Mouse (Mus musculus) thymus, postnatal 14 days (tissue): Measurements from ENCODE around the gene Nt5e.

Experiments used
- DNase-seq: peaks from one replicate; pipeline ENCODE4 v3.0.0; 2021

Nt5e gene

GRCm38 (mm10) chr9:88346857-88347256, 19.9 kb downstream of the Nt5e start:
- DNase-seq: no peak

- DNase-seq: no peak
These were observed 21.6 kb downstream of the Nt5e start for GRCm38 (mm10) chr9:88348623-88349022.

- no peak for DNase-seq
These were observed 23.3 kb downstream of the Nt5e start for GRCm38 (mm10) chr9:88350317-88350716.

GRCm38 (mm10) chr9:88351163-88351562, 24.2 kb downstream of the Nt5e start:
- no peak for DNase-seq

GRCm38 (mm10) chr9:88352741-88353140, 25.7 kb downstream of the Nt5e start:
- DNase-seq: no peak

- no peak for DNase-seq
These were observed 26.5 kb downstream of the Nt5e start for GRCm38 (mm10) chr9:88353459-88353858.

GRCm38 (mm10) chr9:88357173-88357572, 30.2 kb downstream of the Nt5e start:
- DNase-seq: peak; percentile 37

- no peak for DNase-seq
These were observed 32.1 kb downstream of the Nt5e start for GRCm38 (mm10) chr9:88359140-88359539.

GRCm38 (mm10) chr9:88361211-88361909, 34.4 kb downstream of the Nt5e start:
- no peak for DNase-seq

GRCm38 (mm10) chr9:88362055-88362850, 35.3 kb downstream of the Nt5e start:
- DNase-seq: peak; percentile 38

- no peak for DNase-seq
These were observed 36.1 kb downstream of the Nt5e start for GRCm38 (mm10) chr9:88363102-88363501.

- peak; percentile 78 for DNase-seq
These were observed 39.3 kb downstream of the Nt5e start for GRCm38 (mm10) chr9:88366308-88366707.

GRCm38 (mm10) chr9:88366819-88367218, 39.8 kb downstream of the Nt5e start:
- no peak for DNase-seq

GRCm38 (mm10) chr9:88367322-88367721, 40.3 kb downstream of the Nt5e start:
- no peak for DNase-seq

- no peak for DNase-seq
These were observed 40.8 kb downstream of the Nt5e start for GRCm38 (mm10) chr9:88367751-88368150.

GRCm38 (mm10) chr9:88368476-88368875, 41.5 kb downstream of the Nt5e start:
- DNase-seq: no peak

GRCm38 (mm10) chr9:88369666-88370065, 42.7 kb downstream of the Nt5e start:
- no peak for DNase-seq

GRCm38 (mm10) chr9:88371201-88371600, 44.2 kb downstream of the Nt5e start:
- no peak for DNase-seq

GRCm38 (mm10) chr9:88373001-88373400, 46.0 kb downstream of the Nt5e start:
- no peak for DNase-seq

GRCm38 (mm10) chr9:88377483-88377882, 50.5 kb downstream of the Nt5e start:
- DNase-seq: no peak

- no peak for DNase-seq
These were observed 52.1 kb downstream of the Nt5e start for GRCm38 (mm10) chr9:88379057-88379456.

GRCm38 (mm10) chr9:88380076-88380475, 53.1 kb downstream of the Nt5e start:
- DNase-seq: peak; percentile 53

GRCm38 (mm10) chr9:88380542-88380941, 53.5 kb downstream of the Nt5e start:
- DNase-seq: no peak

GRCm38 (mm10) chr9:88388826-88389225, 61.8 kb downstream of the Nt5e start:
- DNase-seq: no peak
